Mouse (Mus musculus) cortical plate, adult 2 months (tissue): Measurements from ENCODE around the gene Dtnb.

Source experiments
- CTCF ChIP-seq: fragments of 200-500 bp; IDR thresholded peaks from 2 replicates; pipeline ENCODE4 v1.5.1; 2011; ENCODE audit warnings: mild to moderate bottlenecking, control low read depth, low read length; ENCODE audit not compliant: insufficient read depth; ENCODE audit errors: extremely low read depth
- POLR2A ChIP-seq: fragments of 200-500 bp; IDR thresholded peaks from 2 replicates; pipeline ENCODE4 v1.6.1; 2011; ENCODE audit warnings: mild to moderate bottlenecking, low read length, control low read depth; ENCODE audit not compliant: insufficient read depth; ENCODE audit errors: extremely low read depth

DNA sequence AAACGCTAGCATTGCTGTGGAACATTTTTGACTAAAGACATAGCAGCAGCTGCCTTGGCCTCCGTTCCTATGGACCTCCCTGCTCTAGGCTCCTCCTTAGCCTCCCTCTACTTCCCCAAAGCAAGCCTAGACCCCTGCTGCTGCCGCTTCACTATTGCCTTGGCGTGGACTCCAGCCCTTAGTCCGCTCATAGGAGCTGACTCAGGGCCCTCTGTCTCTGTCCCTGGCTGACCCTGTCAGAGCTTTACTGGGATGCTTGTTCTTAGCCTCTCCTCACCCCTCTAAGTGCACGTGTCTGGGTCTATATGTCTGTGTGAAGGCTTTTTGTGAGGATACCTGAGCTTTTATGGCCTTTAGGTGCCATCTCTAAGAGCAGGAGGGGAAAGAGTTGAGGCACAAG is 206.1 kb downstream of the Dtnb start:
- no peak for TF ChIP-seq POLR2A
- no peak for TF ChIP-seq CTCF
